Mouse (Mus musculus) cerebellum, postnatal 36 days (tissue): ENCODE results near the gene Erg.

Experiments
- DNase-seq, 2 experiments: peaks; one replicate each; pipeline ENCODE4 v3.0.0; 2021 to 2022; ENCODE audit warnings: mixed read lengths in 2 of 2

Gene Erg

DNA sequence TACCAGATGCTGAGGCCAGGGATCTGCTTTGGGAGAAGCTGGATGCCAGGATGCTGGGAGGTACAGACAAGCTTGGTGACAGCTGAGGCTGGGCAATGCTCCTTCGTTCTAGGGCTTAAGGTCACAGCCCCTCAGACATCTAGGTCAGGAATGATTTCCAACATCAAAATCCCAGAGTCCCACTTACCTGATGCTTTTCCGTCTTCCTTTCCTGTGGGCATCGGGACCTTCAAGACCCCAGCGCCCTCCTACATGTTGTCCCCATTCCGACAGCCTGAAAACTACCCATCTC is at the start of gene Erg:
Gene Erg (minus strand): TSS at position 283 of the 292 bp plus-strand sequence.
- no peak for DNase-seq

DNA sequence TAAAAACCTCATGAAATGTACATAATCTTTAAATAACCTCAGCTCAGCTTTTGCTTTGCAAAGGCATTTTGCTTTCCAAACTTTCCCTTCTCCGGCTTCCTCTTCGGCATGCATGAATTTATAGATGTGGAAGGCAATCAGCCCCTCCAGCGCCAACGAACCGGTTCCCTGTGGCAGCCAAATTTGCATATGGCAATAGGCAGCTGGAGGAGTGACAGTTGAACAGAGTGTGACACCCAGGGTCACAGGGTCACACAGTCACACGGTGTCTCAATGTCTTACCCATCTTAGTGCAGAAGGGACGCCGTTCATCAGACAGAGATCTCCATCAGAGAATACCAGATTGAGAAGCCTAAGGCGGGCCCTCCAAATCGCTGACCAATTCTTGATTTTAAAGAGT is 45.4 kb upstream of the Erg start:
- DNase-seq = no peak

DNA sequence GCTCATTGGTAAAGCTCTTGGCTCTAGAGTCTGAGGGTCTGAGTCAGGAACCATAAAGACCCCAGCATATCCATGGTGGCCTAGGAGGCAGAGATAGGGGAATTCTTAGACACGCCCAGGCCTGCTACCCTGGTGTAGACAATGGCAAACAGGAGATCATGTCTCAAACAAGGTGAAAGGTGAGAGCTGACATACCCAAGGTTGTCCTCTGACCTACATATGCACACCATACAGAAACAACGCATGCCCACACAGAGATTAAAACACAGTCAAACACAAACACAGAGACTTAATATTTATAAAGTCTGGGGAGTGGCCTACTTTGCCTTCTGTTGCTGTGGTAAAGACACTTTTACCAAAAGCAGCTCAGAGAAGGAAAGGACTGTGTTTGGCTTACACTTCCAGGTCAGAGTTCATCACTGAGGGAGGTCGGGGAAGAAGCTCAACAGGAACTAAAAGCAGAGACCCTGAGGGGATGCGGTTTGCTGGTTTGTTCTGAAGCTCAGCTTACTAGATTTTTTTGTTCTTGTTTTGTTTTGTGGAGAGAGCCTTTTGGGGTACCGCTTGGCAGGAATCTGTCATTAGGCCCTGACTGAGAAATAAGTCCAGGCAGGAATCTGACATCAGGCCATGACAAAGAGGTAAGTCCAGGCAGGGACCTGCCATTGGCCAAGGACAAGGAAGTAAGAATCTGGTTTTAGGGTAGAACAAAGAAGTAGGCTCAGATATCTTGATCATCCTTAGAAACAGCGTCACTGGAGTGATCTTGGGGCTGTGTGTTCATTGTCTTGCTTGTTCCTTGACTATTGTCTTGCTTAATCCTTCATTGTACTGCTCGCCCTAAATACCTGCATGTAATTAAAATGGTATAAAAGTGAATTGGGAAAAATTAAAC is 37.7 kb upstream of the Erg start:
- no peak for DNase-seq

DNA sequence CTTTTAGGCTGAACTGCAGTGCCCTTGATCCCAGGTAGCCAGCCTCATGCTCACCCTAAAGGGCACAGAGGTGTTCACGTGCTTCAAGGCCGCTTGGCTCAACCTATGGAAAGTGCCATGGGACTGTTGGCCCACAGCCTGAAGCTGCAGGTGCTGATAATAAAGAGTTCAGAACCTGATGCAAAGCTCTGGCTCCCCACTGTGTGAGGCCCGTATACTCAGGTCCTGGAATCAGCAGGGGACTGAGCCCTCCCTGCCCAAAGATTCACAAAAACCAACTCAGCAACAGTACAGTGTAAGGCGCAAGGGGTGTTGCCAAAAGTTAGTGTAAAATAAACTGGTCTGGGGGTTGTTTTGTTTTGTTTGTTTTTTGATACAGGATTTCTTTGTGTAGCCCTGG is 36.7 kb upstream of the Erg start:
- DNase-seq = no peak

DNA sequence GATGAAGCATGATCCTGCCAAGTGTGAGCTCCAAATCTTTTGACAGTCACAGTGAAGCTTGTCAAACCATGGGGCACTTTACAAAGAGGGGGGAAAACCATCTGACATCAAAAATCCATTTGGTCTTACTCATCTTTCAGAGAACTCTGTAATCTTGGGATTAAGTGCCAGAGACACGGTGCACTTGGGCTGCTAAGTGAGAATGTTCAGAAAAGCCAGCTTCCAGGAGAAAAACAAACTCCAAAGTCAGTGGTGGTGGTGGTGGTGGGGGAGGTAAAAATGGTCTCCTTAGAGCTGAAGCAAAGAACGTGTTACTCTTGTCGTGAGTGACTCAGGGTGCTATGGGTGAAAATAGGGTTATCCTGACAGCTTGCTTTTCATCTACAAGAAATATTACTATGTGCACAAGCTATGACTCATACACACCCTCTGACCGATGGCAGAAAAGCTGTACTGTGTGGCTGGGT is 33.5 kb upstream of the Erg start:
- no peak for DNase-seq

DNA sequence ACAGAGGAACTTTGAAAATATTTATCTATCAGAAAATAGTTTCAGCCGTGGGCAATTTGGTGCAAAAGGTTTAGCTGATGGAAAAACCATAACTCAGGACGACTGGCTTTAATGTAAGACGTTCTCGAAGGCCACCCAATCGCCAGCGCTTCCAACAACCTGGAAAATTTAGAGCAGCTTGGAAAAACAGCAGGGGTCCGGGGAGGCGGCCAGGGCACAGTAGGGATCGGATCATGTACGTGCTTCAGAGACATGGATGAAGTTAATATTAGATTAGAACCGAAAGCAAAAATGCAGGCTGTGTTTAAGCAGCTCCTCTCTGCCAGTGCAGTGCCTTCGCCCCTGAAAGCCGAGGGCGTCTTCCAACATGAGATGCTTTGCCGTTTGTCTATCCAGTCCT is 31.8 kb upstream of the Erg start:
- DNase-seq = peak; percentile 85 to 87

DNA sequence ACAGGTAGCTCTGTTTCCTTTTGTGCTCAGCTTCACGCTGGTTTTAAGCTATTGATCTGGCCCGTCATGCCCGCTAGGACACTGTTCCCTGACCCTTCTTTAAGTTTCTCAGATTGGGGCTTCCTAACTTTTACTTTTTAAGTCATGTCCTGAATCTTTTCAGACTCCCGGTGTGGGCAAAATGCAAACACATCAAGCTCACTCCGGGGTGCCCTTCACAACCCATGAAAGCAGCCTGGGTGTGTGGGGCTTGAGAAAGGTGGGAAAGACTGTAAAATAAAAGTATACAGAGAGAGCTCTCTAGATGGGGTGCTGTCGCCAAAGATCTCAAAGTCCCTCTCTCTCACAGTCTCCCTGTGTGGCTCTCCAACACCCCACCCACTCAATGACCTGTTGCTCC is 31.3 kb upstream of the Erg start:
- no peak for DNase-seq

DNA sequence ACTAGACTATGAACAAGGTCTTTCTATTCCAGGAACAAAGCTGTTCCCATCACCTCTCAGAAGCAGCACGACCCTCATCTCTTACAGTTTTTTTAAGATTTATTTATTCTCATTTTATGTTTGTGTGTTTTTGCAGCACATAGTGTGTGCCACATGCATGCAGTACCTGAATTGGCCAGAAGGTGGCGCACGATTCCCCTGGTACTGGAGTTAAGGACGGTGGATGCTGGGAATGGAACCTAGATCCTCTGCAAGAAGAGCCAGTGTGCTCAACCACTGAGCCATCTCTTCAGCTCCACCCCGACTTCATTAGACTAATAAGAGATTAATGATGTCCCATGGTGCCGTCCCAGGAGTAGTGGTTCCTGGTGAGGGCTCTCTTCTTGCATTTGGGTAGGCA is 29.2 kb upstream of the Erg start:
- peak; percentile 21 to 23 for DNase-seq

DNA sequence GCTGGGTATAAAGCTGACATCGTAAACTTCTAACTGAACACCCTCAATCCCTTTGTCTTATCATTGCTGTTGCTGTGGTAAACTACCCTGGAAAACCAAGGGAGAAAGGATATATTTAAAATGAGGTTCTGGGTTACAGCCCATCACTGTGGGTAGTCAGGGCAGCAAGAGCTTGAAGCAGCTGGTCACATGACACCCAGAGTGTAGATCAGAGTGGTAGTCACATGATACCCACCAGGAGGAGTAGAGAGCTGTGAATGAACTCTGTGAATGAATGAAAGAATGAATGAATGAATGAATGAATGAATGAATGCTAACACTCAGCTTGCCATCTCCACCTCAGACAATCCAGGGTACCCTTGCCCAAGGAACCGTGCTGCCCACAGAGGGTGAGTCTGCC is 28.1 kb upstream of the Erg start:
- DNase-seq = no peak

DNA sequence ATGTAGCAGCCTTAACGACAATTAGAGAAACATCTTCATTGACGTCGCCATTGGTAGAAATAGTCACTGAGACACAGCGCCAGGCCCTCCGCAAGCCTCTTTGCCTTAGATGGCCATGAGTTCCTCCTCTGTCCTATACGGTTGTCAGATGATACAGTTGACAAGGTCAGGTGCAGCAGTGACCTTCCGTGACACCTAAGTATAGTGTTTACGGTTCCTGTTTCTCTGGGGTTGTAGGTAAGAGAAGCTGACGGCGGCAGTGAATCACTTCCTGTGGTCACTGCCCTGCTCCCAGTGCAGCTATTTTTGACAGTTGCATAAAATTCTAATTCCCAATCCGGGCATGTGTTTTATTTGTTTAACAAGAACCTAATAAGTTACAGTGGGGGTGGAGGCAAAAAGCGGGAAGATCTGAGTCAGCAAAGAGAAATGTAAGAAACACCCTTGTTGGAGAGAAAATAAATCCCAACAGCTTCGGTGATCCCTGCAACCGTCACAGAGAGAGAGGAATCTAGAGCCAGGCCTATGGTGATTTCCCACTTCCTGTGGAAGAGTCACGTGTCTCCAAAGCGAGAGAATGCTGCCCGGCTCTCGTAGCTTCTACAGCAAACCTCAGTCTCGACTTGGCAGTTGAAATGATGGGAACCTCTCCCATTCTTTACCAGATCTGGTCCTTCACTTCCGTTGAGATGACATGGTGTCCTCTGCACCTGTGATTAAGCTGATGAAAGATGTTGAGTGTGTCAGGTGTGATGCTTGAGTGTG is 25.8 kb upstream of the Erg start:
- no peak for DNase-seq

DNA sequence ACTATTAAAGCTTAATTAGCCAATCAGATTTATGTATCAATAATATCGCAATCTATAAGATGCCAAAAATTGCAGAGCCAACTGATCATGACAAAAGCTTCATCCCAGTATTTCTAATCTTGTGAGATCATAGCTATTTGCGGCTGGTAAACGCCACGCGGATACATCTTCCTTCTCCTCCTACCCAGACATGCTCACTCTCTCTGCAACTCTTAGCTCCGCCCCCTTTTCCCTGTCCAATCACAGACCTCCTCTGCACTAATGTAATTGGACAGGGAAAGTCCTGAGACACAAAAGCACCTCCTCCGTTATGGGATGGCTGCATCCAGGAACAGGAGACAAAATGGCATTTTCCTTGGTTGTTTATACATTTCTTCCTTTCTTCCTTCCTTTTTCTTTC is 22.2 kb upstream of the Erg start:
- DNase-seq = no peak

DNA sequence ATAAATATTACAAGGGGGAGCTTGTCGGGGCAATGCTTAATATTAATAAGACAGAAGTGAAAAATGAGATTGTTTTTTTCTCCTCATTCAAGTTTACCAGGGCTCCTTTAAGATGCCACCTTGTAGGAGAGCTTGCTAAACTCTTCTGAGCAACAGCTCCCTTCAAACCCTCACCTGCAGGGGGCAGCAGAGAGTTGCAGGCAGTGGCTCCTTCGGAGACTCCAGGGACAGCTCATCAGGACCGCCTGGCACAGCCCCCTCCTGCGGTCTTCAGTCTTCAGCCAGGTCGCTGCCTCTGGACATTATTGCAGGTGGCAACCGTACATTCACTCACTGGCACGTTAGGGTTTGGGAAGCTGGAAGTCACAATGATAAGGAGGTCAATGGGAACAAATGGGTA is 18.9 kb upstream of the Erg start:
- DNase-seq = peak; percentile 75 to 80

DNA sequence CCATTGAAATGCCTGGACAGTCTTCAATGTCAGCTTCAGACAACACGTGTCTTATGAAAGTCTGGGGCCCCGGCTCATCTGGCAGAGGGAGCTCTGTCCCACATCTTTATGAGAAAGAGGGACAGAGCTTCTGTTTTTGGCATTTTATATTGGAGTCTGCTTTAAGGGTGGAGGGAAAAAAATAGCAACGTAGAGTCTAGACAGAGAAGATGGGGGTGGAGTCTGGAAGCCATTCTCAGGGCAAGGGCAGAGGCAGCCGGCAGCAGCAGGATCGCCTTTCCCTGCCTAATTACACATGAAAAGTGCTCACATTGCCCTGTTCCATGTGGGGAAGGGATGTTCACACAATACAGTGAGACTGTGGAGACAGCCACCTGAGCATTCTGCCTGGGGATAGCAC is 16.1 kb upstream of the Erg start:
- DNase-seq = no peak

DNA sequence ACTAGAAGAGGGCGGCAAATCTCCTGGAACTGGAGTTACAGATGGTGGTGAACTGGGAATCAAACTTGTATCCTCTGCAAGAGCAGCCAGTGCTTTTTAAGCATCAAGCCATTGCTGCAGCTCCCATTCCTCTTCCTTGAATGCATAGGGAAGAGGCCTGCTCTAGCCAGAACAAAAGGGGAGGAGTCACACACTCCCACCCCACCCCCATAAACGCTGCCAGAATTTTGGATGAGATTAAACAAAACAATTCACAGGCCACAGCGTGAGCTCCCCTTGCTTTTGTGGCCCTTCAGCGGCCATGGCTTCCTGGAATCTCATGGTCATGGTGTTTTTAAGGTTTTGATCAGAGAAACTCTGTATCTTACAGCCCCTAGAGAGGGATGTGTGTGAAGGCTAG is 15.4 kb upstream of the Erg start:
- no peak for DNase-seq

DNA sequence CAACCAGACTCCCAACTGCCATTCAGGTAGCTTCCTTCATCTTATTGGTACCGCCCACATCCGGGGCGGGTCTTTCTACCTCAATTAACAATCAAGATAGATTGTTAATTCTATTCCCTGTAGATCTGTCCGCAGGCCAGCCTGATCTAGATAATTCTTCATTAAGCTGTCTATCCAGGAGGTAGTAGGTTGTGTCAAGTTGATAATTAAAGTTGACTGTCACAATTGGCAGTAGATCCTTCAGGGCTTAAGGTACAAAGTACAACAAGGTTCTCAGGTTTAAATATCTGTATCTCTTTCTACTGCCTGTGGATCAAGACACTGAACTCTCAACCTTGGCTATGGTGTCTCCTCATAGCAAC is 14.8 kb upstream of the Erg start:
- no peak for DNase-seq

DNA sequence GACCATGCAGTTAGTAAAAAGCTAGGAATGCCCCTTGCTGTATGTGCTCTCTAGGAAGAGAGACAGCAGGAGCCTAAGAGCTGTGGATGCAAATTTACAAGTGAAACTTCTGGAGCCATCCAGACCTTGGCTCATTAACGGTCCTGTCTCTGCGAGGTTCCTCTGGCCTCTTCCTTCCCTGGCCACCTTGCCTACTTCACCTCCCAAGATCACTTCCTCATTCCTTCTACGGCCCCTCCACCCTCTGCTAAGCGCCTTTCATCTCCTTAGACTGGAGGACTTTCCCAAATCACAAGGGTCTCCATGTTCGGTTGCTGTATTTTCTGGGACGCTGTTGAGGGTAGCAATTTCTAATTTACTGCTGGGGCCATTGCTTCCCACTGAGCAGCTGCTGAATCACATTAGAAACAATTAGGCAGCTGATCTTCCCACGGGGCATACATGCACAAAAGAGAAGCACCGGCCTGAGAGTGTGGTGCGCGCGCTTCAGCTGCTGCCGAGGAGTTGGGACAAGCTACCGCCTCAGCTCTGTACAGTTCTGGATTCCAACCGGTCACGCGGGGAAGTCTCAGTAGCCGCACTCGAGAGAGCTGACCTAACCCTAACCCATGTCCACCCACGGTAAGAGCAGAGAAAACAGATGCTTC is 14.3 kb upstream of the Erg start:
- DNase-seq = no peak

DNA sequence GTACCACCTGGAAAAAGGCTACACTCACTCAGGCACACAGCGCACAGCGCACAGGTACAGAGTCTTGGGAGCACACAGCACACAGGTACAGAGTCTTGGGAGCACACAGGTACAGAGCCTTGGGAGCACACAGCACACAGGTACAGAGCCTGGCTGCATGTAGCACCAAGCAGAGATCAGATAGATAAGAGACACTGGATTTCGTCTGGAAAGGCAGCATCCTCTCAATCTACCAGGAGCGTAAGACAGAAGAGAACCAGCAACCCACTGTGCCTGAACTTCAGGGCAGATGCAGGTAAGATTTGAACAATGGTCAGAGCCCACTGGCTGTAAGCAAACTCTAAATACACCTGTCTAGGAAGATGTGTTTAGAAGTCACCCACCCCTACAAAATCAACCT is 12.5 kb upstream of the Erg start:
- no peak for DNase-seq

DNA sequence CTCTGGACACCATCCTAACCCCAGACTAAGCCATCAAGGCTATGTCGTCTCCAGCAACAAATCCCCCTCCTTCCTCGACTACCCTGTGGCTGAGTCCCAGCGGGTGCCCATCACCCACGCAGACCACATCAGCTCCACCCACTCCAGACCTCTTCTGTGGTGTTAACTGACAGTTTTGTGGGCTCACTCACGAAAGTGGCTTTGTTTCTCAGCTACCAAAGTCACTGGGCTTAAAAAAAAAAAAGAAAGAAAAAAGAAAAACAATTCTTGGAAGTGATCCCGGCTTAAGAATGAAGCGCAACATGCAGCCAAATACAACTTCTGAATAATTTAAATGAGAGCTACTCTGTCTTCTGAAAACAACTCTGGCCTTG is 11.2 kb upstream of the Erg start:
- no peak for DNase-seq

DNA sequence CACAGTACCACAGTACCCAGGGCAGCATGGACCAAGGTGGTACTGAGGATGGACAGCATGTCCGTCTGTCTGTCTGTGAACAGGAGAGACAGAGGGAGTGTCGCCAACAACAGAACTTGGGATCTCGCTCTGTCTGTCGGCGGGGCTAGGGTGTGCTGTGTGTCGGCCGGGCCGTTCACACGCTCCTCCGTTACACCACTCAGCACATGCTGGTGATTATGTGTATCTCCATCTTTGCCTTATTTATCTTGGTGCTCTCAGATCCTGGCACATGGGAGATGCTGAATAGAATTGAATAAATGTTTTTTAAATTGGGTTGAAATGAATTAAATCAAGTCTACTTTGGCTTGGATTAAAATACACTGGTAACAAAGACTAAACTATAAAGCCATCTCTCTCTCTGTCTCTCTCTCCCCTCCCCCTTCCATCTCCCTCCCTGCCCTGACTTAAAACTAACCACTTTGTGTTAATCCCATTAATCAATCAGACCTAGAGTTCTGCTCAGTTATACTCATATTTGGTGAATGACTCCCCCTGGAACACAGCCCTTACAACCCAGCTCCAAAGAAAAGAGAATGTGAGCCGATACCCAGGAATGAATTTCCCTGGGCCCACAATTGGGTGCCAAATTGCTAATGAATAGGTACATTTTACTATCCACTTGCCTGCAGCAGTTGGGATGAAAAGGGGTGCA is 10.6 kb upstream of the Erg start:
- no peak for DNase-seq

DNA sequence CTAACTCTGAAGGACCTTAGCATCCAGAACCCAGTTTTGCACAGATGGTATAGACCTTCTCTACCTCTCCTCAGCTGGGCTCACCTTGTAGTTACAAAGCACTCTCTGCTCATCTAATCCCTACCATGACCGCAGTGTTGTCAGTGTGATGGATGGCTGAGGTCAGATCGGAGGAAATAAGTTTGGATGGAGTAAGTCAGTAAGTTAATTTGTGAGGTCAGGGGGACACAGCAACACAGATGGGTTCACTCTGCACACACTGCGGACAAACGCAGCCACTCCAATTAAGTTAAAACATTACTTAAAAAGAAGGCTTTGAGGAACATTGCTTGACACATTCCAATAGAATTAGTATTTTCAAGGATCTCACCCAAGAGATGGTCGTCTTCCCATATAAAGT is 2.5 kb upstream of the Erg start:
- DNase-seq = no peak

DNA sequence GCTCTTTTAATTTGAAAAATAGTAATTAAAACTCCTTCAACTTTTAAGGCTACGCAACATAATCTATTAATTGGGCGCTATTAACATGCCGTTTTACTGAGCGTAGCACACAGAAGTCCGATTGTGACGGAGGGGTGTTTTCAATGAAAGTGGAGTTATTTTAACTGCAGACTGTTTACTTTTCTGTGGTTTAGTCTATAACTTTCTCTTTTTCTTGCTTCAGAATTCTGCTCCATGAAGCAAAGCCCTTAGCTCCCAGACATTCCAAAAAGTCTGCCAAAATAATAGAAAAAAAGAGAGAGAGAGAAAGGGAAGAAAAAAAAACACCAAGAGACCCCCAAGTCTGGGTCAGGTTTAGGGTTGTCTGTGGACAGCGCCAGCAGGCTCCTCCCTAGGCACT is 333 bp upstream of the Erg start:
- DNase-seq = no peak

DNA sequence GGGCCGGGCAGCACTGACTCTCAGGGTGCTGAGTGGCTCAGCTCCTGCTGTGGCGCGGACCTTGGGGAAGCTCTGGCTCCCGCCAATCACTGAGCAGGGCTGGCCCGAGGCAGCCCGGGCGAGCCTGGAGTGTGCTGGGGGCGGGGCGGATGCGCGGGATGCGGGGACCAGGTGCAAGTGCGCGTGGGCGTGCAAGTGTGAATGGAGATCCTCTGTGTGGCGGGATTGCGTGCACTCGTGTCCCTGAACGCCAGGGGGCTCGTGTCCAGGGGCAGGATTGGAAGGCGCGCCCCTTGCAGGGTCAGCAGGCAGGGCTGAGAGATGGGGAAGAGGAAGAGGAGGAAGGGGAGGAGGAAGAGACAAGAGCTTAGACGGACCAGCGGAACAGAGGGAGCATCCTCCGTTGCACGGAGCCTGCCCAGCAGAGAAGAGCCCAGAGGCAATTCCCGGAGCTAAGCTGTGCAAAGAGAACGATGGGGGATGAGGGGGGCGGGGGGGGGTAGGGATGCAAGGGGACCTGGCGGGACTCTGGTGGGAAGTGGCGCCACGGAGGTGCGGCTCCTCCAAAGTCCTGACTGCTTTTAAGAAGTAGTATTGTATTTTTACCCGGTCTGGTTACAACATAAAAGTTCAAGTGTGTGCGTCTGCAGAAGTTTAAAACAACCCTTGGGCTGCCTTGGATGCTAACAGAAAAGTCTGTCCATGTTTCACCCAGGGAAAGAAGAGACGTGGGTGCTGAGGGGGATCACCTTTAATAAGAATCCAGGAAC is 667 bp downstream of the Erg start:
- peak in 1 of 2 experiments; percentile 44 for DNase-seq
